Mouse (Mus musculus) naive thymus-derived CD4-positive, alpha-beta T cell, adult 2 months (primary cell): ENCODE measurements around the gene Trp53bp2.

ENCODE experiments used
- DNase-seq: peaks from one replicate; pipeline ENCODE4 v3.0.0-alpha.2; 2011; ENCODE audit warnings: low read depth

Trp53bp2 gene

DNA sequence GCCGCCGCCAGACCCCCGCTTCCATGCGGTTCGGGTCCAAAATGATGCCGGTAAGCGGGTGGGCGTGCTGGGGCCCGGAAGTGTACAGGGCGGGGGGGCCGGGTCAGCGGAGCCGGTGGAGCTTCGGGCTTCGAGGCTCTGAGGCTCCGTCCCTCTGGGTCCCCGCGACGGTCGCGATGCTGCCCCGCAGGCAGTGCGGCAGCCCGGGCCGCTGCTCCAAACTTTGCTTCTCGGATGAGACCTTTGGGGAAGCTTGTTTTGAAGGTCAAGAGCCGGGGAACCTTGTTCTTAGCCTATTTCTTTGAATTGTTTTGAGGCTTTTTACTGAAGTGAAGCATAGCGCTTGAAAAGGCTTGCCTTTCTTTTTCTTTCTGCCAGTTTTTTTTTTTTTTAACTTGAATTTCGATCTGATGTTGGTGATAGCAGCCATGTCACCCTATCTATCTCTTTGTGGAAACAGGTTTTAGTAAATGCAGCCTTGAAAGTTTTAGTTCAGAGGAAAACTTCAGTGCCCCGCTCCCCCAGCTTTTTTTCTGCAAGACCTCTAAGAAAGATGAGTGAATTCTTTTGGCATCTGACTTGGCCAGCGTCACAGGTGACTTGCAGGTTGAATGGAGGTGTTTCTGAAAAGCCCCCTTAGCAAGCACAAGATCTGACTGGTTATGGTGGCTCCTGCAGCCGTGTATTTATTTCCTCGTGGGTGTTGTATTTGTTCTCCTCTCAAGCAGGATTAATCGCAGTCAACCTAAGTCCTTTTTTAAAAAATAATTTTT is 615 bp downstream of the Trp53bp2 start:
- no peak for DNase-seq

DNA sequence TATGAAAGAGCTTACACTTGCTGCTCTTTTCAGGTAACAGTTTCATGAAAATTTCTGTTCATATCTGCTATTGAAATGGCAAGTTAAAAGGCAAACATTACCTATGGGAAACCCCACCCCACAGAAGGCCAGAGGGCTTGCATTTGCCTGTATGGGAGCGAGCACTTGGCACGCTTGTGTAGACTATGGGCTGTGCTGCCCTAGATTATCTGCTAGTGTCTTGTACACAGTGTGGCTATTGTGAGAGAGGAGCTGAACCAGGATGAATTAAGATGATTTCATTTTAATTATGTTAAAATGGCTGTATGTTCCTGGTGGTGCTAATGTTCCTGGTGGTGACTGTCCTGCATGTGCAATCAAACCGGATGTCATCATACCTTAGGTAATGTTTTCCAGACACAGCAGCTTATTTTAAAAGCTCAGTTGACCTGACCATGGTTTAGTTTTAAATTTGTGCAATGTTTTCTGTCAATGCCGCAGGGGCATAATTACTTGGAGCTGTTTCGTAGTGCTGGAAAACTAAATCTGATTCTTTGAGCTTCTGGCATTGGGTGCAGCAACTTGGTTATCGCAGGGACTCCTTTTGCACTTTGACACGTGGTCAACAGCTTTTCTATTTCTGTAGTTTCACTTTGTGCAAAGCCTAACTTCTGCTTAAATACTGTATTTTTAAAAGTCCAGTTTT is 3.8 kb downstream of the Trp53bp2 start:
- no peak for DNase-seq

- no peak for DNase-seq
Measured at GRCm38 (mm10) chr1:182419481-182419880, 10.5 kb downstream of the Trp53bp2 start.

GRCm38 (mm10) chr1:182424274-182424673 is 15.3 kb downstream of the Trp53bp2 start:
- no peak for DNase-seq

- no peak for DNase-seq
Measured at GRCm38 (mm10) chr1:182425176-182425575, 16.2 kb downstream of the Trp53bp2 start.

- no peak for DNase-seq
Measured at GRCm38 (mm10) chr1:182426444-182426843, 17.5 kb downstream of the Trp53bp2 start.

GRCm38 (mm10) chr1:182427426-182427825 is 18.5 kb downstream of the Trp53bp2 start:
- no peak for DNase-seq

GRCm38 (mm10) chr1:182429826-182430225 is 20.9 kb downstream of the Trp53bp2 start:
- DNase-seq = no peak

DNA sequence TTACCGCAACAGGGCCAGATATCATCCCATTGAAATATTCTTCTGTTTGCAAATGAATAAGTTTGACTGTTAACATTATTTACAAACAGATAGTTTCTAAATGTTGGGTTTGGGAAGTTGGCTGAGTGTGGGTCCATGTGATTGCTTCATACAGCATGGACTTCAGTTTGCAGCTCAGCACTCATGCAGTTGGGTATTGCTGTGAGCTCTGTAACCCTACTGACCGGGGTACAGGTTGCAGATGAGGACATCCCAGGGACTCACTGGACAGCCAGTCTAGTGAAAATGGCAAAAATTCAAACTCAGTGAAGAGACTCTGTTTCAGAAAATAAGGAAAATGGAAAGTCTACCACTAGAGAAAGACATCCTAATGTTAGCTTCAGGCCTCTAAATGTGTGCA is 21.7 kb downstream of the Trp53bp2 start:
- DNase-seq = no peak

DNA sequence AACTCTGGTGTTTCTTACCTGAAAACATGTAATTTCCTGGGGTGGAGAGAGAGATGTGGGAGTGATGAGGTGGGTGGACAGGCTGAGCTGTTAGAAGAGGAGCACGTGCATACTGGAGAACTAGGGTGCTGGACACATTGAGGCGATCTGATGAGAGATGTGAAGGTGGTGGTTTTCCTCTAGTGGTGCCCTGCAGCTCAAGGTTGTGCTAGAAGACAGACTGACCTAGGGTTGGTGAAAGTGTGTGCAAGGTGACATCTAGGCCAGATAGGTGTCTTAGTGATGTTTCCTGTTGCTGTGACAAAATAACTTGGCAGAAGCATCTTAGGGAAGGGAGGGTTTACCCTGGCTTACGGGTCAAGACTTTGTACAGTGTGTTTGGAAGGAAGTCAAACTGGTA is 23.1 kb downstream of the Trp53bp2 start:
- no peak for DNase-seq

GRCm38 (mm10) chr1:182436746-182437145 is 27.8 kb downstream of the Trp53bp2 start:
- DNase-seq = no peak

DNA sequence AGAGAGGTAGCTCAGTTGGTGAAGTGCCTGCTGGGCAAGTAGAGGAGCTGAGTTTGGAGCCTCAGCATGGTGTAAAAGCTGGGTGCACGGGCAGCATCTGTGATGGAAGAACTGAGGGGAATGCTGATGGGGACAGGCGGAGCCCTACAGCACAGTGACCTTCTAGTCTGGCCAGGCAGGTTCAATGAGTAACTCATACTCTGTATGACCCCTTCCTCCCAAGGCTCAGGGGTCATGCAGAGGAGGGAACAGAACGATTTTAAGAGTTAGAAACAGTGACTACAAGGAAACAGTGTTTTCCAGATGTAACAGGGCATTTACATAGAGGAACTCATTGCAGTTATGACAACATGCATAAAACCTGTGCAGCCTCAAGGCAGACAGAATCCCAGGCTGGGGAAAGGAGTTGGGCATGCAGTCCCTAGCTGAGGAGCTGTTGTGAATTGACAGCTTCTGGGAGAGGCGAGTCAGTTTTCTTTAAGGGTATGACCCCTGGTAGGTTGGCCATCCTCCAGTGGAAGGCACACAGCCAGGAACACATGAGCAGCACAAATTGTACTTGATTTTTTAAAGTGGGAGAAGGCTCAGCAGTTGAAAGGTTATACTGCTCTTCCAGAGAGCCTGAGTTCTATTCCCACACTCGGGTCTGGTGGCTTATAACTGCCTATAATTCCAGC is 30.7 kb downstream of the Trp53bp2 start:
- no peak for DNase-seq

DNA sequence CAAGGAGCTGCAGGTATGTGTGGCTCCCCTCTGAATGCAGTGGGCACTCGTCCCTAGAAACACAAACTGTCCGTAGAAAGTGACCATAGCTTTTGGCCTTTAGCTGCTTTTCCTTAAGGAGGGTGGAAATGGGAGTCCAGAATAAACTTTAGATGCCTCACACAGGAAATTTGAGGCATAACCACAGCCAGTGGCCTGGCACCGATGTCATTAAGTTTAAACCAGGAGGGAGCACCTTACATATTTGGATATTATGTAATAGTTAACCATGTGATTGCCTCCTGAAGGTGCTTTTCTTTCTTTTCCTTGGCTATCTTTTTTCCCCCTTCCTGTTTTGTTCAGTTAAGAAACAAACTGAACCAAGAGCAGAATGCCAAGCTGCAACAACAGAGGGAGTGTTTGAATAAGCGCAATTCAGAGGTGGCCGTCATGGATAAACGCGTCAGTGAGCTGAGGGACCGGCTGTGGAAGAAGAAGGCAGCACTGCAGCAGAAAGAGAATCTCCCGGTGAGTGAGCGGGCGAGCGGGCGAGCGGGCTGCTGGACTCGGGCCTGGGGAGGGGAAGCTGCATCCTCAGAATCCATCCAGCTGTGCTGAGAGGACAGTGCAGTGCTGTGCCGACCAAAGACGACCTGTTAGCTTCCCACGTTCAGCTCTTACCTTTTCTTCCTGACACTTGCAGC is 33.0 kb downstream of the Trp53bp2 start:
- DNase-seq = no peak

DNA sequence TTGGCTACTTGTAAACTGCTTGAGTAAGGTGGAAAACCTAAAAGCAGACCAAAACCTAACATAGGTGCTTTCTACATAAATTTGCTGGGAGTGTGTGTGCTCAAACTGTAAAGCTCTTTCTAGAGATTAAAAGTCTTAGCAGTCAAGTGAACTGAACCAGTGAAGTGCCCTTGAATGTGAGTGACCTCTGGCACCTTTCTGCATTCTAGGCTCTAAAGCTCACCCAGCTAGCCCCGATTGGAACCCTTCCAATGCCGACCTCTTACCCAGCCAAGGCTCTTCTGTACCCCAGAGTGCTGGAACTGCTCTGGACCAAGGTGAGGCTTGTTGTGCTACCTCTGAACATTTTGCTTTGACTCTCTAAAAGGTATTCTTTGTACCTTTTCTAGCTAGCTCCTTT is 35.1 kb downstream of the Trp53bp2 start:
- DNase-seq = no peak

DNA sequence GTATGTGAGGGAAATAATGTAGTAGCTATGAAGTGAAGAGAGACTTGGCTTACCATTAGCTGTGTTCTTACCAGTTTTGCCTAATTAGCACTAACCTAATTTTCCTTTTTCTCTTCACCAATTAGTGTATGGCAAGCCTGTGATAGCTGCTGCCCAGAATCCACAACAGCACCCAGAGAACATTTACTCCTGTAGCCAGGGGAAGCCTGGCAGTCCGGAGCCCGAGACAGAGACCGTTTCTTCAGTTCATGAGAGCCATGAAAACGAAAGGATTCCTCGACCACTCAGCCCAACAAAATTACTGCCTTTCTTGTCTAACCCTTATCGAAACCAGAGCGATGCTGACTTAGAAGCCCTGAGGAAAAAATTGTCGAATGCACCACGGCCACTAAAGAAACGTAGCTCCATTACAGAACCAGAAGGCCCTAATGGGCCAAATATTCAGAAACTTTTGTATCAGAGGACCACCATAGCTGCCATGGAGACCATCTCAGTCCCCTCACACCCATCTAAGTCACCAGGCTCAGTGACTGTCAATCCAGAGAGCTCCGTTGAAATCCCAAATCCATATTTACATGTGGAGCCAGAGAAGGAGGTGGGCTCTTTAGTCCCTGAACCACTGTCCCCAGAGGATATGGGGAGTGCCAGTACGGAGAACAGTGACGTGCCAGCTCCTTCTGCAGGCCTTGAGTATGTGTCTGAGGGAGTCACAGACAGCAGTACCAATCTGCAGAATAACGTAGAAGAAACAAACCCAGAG is 39.5 kb downstream of the Trp53bp2 start:
- DNase-seq = no peak

GRCm38 (mm10) chr1:182452473-182452872 is 43.5 kb downstream of the Trp53bp2 start:
- DNase-seq = no peak

- no peak for DNase-seq
Measured at GRCm38 (mm10) chr1:182455080-182455479, 46.1 kb downstream of the Trp53bp2 start.

DNA sequence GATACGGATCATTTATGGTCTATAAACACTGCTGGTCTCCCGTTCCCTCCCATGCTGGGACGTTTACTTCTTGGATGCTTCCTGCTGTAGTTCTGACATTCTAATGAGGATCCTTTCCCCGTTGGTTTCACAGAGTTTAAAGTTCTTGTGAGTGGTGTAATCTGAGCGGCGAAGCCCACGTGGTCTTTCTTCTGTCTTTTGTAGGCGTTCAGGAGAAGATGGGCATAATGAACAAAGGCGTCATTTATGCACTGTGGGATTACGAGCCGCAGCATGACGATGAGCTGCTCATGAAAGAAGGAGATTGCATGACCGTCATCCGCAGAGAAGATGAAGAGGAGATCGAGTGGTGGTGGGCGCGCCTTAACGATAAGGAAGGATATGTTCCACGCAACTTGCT is 49.6 kb downstream of the Trp53bp2 start:
- no peak for DNase-seq

DNA sequence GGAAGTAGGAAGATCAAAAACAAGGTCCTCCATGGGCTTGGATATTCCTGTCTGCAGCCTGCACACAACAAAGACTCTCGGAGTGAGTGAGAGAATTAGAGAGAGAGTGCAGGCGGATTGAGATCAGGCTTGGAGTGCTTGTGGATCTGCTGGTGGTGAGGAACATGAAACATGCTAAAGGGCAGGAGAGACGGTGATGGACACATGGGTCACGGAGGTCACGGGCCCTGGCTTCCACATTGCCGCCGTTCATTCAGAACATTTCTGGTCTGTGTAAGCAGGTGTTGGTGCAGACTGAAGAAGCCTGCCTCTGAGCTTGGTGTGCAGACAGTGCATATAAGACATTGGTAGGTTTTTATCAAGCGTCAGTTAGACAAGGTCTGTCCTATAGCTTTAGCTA is 50.5 kb downstream of the Trp53bp2 start:
- no peak for DNase-seq

DNA sequence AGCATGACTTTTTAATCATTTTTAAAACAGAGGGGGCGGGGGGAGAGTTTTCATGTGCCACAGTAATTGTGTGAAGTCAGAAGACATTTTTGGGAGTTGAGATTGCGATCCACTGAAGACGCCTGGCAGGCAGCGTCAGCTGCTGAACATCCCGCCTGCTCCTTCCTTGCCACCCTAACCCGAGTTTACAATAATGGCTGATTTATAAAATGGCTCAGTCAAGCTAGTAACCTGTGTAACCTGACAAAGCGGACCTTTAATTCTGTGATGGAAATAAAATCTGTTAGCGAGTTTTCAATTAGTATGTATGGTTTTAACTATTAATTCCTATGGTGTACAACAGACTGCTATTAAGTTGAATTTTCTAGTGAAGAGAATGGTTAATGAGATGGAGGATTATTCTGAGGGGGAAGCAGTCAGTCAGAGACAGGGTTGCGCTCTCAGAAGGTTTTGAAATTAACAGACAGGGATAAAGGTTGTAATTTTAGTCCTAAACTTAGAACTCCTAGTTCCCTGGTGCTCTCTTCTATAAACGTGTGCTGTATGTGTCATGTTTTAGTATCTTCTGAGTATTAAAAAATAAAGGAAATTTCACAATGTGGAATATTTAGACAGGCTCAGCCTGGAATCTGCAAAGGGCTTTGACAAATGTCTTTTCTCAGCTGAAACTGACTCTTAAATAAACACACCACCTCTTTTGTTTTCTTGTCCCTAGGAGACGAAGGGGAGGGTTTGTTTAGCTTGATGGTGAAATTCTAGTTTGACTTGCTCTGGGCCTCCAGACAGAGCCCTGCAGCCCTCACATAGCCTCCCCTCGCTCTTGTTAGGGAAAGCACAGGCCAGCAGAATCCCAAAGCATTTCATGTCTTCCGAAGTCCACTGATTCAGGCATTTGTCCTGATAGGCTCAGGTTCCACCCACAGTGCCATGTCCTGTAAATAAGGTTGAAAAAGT is 51.6 kb downstream of the Trp53bp2 start:
- no peak for DNase-seq

DNA sequence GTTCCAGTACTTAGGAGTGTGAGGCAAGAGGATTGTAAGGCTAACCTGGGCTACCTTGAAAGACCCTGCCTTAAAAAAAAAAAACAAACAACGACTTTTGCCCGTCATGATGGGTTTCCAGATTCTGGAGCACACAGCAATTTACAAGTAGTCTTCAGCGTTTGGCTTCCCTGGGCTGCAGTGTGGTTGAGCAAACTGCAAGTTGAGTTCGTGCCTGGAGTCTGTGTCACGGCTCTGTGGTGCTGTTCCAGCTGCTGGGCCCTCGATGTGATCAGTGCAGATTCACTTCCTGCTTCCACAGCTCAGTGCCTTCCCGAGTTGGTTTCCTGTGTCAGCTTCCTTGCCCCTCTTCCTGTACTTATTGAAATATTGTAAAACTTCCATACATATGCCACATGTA is 52.3 kb downstream of the Trp53bp2 start:
- DNase-seq = no peak
